Mouse (Mus musculus) E14TG2a.4 (cell line): Measurements from ENCODE around the gene Zfp952.

Experiments
- CTCF ChIP-seq: conservative IDR thresholded peaks from 2 replicates; pipeline ENCODE4 v1.5.1; 2014; ENCODE audit warnings: low read length
- NANOG ChIP-seq: IDR thresholded peaks from 2 replicates; pipeline ENCODE4 v1.6.1; 2014; ENCODE audit warnings: borderline replicate concordance, low read length, mixed read lengths
- POU5F1 ChIP-seq: IDR thresholded peaks from 2 replicates; pipeline ENCODE4 v1.6.1; 2014; ENCODE audit warnings: low read length, borderline replicate concordance

GRCm38 (mm10) chr17:32981361-32981760, 11.6 kb upstream of the Zfp952 start:
- TF ChIP-seq CTCF (no peak), POU5F1 (no peak), NANOG (no peak)
